Mouse (Mus musculus) gastrocnemius, adult 8-10 months (tissue): ENCODE data around the gene Wars. TPM values are rescaled to one million over a fixed set of nuclear protein-coding genes. Genes with fewer than 3 reads are reported as not detected.

Experiments
- DNase-seq, 2 experiments: peaks; one replicate each; pipeline ENCODE4 v3.0.0; 2022; ENCODE audit warnings: low spot score in 2 of 2
- microRNA-seq: library from miRNA; unstranded; fragments of <30 nt; microRNA quantifications from one replicate; pipeline ENCODE4 v1.2.0, GENCODE M21; 2022
- total RNA-seq, 4 experiments: library from RNA; stranded (reverse); gene quantifications; 2 replicates each; pipeline ENCODE4 v1.2.4; 2022

Gene Wars
- total RNA-seq, 4 experiments from 2014 or later: 26.4 to 28.7 (median 28.0) TPM

DNA sequence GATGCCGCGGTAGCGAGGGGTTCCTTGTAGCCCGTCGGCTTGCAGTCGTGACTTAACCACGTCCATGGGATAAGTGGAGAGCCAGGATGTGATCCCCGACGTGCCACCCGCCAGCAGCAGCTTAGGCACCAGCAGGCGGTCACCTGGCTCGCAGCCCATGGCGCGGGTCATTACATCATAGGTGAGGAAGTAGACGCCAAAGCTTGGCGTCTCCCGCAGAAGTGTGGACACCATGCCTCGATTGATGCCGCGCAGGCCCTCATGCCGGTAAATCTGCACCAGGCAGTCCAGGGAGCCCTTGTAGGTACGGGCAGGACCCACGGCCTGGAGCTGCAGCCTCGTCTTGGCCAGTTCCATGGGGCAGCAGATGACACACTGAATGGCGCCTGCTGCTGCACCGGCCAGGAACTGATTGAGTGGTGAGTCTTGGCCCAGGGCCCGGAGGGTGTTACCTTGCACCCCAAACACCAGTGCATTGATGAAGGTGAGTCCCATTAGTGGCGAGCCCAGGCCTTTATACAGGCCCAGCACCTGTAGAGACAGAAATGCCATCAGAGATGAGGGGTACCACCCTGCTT lies 66.9 kb downstream of the Wars start:
- DNase-seq: no peak

DNA sequence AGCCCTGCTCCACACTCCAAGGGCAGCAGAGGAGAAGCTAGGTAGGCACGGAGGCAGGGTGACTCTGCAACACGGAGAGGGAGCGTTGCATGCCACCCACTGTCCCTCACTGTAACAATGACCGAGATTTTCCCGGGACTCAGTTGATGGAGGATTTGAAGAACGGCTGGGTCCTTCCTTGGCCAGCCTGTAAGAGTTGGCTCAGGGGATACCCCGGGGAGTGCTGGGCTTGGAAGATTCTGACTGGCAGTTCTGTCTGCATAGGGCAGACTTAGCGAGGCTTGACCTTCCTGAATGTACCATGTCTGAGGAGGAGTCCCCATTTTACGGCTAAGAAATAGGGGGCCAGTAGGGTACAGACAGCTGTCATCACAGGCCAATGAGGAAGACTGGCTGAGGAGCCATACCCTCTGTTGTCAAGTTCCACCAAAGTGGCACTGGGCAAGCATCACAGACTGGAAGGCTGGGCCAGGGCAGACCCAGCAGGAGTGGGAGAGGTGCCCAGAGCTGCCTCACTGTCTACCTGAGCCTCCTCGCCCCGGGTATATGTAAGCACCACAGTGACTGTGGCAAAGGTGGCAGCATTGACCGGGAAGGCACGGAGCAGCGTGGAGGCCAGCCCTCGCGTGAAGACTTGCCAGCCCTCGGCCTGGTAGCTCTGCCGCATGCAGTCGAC lies 67.6 kb downstream of the Wars start:
- DNase-seq: no peak

DNA sequence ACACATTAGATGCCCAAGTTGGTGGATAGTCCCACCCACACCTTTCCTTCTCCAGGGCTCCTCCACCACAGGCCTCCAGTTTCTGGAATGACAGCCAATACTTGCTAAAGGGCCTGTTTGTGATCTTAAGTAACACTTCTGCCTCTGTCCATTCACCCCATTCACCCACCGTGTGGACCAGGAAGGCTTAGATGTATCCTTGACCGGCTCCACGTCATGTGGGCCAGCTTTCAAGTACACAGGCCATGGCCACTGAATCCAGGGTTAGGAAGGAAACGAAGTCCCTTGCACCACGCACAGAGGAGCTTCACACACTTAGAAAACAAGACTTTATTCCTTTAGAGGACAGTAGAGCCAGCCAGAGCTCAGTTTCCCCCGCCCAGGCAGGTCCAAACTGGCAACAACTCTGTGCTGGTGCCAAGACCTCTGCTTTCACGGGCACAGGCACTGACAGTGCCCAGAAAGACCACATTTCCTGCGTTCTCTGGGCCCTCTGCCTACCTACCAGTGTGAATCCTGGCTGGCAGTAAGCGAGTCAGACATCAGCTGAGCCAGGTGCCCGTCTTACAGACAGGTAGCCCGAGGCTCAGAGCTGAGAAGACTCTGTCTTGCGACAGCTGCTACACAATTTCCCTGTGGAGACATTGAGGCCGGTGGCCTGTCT lies 68.3 kb downstream of the Wars start:
- no peak for DNase-seq

DNA sequence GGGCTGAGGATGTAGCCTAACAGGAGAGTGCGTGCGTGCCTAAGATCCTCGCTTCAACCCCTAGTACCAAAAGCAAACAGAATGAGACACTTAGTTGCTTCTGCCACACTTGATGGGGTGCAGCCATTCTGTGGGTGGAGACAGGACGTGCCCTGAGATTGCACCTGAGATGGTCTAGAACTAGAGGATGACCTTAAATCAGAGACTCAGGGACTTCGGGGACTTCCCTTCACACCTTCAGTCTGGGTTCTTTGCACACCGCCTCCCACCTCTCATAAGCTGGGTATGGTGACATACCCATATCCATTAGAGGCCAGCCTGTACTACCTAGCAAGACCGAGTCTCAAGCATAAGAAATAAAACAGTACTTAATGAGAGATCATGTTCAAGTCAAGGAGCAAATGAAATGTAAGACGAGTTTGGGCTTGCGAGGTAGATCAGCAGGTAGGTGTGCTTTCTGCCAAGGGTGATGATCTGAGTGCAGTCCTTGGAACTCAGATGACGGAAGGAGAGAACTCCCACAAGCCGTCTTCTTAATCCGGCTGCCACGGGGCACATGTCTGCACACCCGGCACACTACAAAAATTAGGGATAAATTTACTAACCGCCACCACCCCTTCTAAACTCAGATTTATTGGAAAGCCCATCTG lies 69.6 kb downstream of the Wars start:
- no peak for DNase-seq

DNA sequence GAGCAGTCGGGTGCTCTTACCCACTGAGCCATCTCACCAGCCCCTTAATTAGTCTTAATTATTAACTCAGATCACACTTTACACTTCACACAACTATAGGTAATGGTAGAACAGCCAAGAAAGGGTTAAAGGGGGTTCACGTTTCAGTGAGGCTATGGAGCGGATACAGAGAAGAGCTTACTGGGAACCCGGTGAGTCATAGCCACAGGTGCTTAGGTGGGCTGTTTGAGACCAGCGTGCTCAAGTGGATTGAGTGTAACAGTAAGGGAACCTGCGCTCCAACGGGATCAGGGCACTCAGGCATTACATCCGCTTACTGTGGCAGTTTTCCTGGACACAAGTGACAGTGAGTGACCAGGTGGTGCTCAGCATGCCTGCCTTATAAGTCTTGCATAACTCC lies 70.9 kb downstream of the Wars start:
- no peak for DNase-seq

DNA sequence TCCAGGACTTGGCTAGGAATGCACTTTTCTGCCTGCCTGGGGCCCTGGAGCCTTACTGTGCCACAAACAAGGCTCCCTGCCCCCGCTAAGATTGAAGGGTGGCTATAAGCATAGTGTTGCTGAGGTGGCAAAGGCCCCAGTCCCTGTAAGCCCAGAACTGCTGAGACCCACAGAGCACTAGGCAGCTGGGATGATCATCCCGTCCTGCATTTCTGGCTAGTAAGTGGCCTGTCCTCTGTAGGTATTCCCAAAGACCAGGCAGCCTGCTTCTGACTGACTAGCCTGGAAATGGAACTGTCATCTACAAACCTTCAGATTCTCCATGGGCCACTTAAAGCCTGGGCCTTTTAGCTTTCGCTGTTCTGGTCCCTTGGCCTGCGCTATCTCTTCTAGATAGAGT lies 73.5 kb downstream of the Wars start:
- no peak for DNase-seq

DNA sequence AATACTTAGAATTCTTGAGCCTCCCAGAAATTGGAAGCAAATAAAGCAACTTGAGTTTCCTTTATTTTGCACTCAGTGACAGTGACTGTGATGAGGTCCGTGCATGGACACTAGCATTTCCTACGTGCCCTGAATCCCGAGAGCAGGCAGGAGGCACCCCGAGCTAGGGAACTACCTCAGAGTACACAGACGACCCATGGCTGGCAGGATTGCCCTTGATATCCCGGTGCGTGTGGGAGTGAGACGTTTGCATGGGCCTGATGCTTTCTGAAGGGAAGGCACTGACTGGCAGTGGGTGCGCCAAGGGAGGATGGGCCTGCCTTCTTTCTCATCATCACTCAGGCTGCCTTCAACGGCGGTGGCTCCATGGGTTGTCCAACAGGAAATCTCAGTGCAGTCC lies 77.4 kb downstream of the Wars start:
- no peak for DNase-seq

DNA sequence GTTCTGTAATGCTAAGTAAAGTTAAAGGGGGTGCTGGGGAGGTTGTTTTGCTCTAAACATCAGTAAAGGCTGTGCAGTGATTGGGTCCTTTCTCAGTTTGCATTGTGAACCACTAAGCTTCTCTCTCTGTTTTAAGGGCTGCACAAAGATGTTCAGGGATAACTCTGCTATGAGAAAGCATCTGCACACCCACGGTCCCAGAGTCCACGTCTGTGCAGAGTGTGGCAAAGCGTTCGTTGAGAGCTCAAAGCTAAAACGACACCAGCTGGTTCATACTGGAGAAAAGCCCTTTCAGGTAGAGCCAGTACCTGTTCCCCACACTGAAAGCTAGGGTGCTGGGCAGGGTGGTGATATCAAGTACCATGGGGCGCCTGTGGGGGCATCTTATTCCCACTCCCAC lies 79.5 kb downstream of the Wars start:
- DNase-seq: no peak

DNA sequence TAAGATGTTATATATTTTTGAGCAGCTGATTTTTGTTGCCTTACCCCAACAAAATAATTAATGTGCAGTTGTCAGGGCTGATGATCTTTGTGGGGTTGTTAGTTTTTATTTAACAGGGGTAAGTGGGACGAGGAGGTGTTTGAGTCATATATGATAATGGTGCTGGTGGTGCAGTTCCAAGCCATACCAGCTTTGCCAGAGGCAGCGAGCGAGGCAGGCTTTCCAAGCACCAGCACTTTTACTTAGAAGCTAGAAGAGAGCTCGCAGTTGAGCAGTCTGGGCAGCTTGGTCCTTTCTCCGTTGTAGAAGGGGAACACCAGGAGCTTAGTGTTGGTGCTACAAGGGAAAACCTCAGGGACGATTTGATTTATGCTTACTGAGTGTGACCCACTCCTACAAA lies 81.5 kb downstream of the Wars start:
- no peak for DNase-seq

DNA sequence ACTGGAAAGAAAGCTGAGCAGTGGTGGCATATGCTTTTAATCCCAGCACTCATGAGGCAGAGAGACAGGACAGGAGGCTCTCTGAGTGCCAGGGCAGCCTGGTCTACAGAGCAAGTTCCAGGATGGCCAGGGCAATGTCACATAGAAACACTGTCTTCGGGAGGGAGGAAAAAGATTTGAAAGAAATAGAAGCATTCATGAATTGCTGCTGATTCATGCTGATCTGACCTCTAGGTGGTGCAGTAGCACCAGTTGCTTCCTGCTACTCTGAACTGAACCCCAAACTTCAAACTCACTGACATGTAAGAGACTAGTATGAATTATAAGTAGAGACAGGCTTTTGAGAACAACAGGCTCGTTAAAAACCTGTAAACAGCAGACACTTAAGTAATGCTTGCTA lies 82.8 kb downstream of the Wars start:
- no peak for DNase-seq

DNA sequence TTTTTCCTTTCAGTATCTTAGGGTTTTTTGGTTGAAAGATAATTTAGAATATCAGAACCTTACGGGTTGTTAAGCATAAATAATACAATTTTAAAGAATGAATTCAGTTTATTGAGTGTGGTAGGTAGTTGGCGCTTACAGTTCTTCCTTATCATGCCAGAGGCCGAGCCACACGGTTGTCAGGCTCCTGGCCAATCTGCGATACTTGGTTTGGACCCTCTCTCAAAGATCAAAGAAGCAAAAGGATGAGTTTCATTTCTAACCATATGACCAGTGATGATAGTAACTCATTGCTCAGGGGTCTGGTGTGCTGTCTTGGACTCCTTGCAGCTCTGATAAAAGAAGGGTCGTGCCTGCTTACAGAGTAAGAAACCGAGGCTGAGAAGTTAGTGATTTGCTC lies 83.7 kb downstream of the Wars start:
- no peak for DNase-seq

Small RNA genes within 50 kb of the gene (microRNA-seq; reads per million reads assigned to microRNA genes)
- gene Mir345: 33.3 reads per million, percentile 32 among the genes with 10 or more reads in this experiment

Other genes with a start within 250 kb of the Wars start
- gene Degs2, start 191.9 kb downstream of the Wars start, total RNA-seq: under 1 TPM in 2 of 4 experiments, not detected in 2; 0.29 to 0.48 TPM
- gene Yy1, start 101.2 kb downstream of the Wars start, total RNA-seq: 10 to 100 TPM; 26.6 to 33.0 (median 29.6) TPM
- gene Slc25a29, start 58.3 kb downstream of the Wars start, total RNA-seq: 10 to 100 TPM in 1 of 4 experiments, 1 to 10 TPM in 3; 8.5 to 10.5 (median 8.9) TPM
- 1 to 10 TPM; 4.0 to 7.5 (median 5.8) TPM for gene Slc25a47, start 58.1 kb downstream of the Wars start, total RNA-seq
- gene Wdr25, start 543 bp downstream of the Wars start, total RNA-seq: 1 to 10 TPM; 3.7 to 4.8 (median 4.6) TPM
- gene Begain, start 174.0 kb upstream of the Wars start, total RNA-seq: under 1 TPM in 2 of 4 experiments, not detected in 2; 0.13 to 0.31 TPM